Mouse (Mus musculus): ENCODE data around the gene Gm10570. TPM values are rescaled to one million over a fixed set of nuclear protein-coding genes. Genes with fewer than 3 reads are reported as not detected.

The Gm10570 gene
- polyA plus RNA-seq, 1 experiment = 0.90 TPM

DNA sequence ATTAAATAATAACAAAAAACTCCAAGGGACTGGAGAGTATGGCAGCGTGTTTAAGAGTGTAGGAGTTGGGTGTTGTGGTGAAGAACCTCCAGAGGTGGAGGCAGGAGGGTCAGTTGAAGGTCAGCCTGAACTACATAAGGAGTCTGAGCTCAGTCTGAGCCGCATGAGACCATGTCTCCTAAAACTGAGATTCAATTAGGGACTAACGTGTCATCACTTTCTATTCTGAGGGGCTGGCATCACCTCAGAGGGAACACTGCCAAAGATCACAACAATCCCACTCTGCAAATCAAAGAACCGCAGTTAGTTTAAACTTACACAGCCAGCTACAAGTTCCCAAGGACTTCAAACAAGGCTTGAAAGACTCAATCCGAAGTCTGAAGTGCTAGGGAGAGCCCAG is 15.1 kb upstream of the Gm10570 start:
- TF ChIP-seq CTCF (IDR thresholded peaks at IDR 0.05; ENCODE audit: extremely low read depth, insufficient read depth, low read length) (no peak), POLR2A (IDR thresholded peaks at IDR 0.05; ENCODE audit: extremely low read depth, insufficient read depth, low read length) (no peak)
- peaks cover 2% of the 10 kb centered on the region; the same call in 1 of the 2 replicates for H3K4me1 ChIP-seq (ENCODE audit: control insufficient read depth, insufficient read depth, low read length)
- H3K27ac ChIP-seq (ENCODE audit: insufficient read depth, low read length) = no peak overlapping the region
- H3K4me3 ChIP-seq (ENCODE audit: insufficient read depth, low read length) = no peak overlapping the region

GRCm38 (mm10) chr4:130323165-130323564 is 14.7 kb upstream of the Gm10570 start:
- Histone ChIP-seq H3K4me3 (ENCODE audit: insufficient read depth, low read length) (no peak overlapping the region), H3K27ac (ENCODE audit: insufficient read depth, low read length) (no peak overlapping the region), H3K4me1 (ENCODE audit: control insufficient read depth, insufficient read depth, low read length) (peaks cover 2% of the 10 kb centered on the region; the same call in 1 of the 2 replicates)
- no peak for TF ChIP-seq POLR2A (IDR thresholded peaks at IDR 0.05; ENCODE audit: extremely low read depth, insufficient read depth, low read length)
- TF ChIP-seq CTCF (IDR thresholded peaks at IDR 0.05; ENCODE audit: extremely low read depth, insufficient read depth, low read length) = no peak

- Histone ChIP-seq H3K4me1 (ENCODE audit: control insufficient read depth, insufficient read depth, low read length) (peaks cover 2% of the 10 kb centered on the region; the same call in 1 of the 2 replicates), H3K4me3 (ENCODE audit: insufficient read depth, low read length) (no peak overlapping the region), H3K27ac (ENCODE audit: insufficient read depth, low read length) (no peak overlapping the region)
- TF ChIP-seq POLR2A (IDR thresholded peaks at IDR 0.05; ENCODE audit: extremely low read depth, insufficient read depth, low read length) (no peak), CTCF (IDR thresholded peaks at IDR 0.05; ENCODE audit: extremely low read depth, insufficient read depth, low read length) (no peak)
These were observed 14.1 kb upstream of the Gm10570 start for GRCm38 (mm10) chr4:130322567-130322966.

DNA sequence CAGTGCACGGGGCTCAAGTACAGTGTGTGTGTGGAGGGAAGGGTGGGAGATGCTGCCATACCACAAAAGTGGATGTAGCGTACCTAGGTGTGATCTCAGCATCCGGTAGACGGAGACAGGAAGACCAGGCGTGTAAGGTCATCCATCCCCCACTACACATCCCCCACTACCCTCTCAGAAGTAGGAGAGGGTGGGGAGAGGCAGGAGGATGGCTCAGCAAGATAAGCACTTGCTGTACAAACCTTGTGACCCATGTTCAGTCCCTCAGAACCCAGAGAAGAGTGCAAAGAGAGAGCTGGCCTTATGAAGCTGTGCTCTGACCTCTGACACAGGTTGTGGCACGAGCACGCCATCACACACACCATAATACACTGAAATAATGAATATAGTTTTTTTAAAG is 13.2 kb upstream of the Gm10570 start:
- H3K4me1 ChIP-seq (ENCODE audit: control insufficient read depth, insufficient read depth, low read length) = peaks cover 2% of the 10 kb centered on the region; the same call in 1 of the 2 replicates
- TF ChIP-seq CTCF (IDR thresholded peaks at IDR 0.05; ENCODE audit: extremely low read depth, insufficient read depth, low read length) (no peak), POLR2A (IDR thresholded peaks at IDR 0.05; ENCODE audit: extremely low read depth, insufficient read depth, low read length) (no peak)
- H3K4me3 ChIP-seq (ENCODE audit: insufficient read depth, low read length) = no peak overlapping the region
- no peak overlapping the region for H3K27ac ChIP-seq (ENCODE audit: insufficient read depth, low read length)

GRCm38 (mm10) chr4:130319564-130319963 is 11.1 kb upstream of the Gm10570 start:
- no peak for TF ChIP-seq CTCF (IDR thresholded peaks at IDR 0.05; ENCODE audit: extremely low read depth, insufficient read depth, low read length)
- Histone ChIP-seq H3K4me3 (ENCODE audit: insufficient read depth, low read length) (no peak overlapping the region), H3K4me1 (ENCODE audit: control insufficient read depth, insufficient read depth, low read length) (peaks cover 2% of the 10 kb centered on the region; the same call in 1 of the 2 replicates), H3K27ac (ENCODE audit: insufficient read depth, low read length) (no peak overlapping the region)

- no peak overlapping the region for H3K27ac ChIP-seq (ENCODE audit: insufficient read depth, low read length)
- TF ChIP-seq POLR2A (IDR thresholded peaks at IDR 0.05; ENCODE audit: extremely low read depth, insufficient read depth, low read length) (no peak), CTCF (IDR thresholded peaks at IDR 0.05; ENCODE audit: extremely low read depth, insufficient read depth, low read length) (no peak)
- H3K4me3 ChIP-seq (ENCODE audit: insufficient read depth, low read length) = no peak overlapping the region
- H3K4me1 ChIP-seq (ENCODE audit: control insufficient read depth, insufficient read depth, low read length) = no peaks in the 10 kb centered on the region
These were observed 9.6 kb upstream of the Gm10570 start for GRCm38 (mm10) chr4:130318122-130318521.

GRCm38 (mm10) chr4:130316691-130317090 is 8.2 kb upstream of the Gm10570 start:
- H3K27ac ChIP-seq (ENCODE audit: insufficient read depth, low read length) = no peak overlapping the region
- no peak overlapping the region for H3K4me3 ChIP-seq (ENCODE audit: insufficient read depth, low read length)
- H3K4me1 ChIP-seq (ENCODE audit: control insufficient read depth, insufficient read depth, low read length) = no peaks in the 10 kb centered on the region
- TF ChIP-seq POLR2A (IDR thresholded peaks at IDR 0.05; ENCODE audit: extremely low read depth, insufficient read depth, low read length) (no peak), CTCF (IDR thresholded peaks at IDR 0.05; ENCODE audit: extremely low read depth, insufficient read depth, low read length) (no peak)

GRCm38 (mm10) chr4:130315771-130316527 is 7.5 kb upstream of the Gm10570 start:
- H3K27ac ChIP-seq (ENCODE audit: insufficient read depth, low read length) = no peak overlapping the region
- TF ChIP-seq POLR2A (IDR thresholded peaks at IDR 0.05; ENCODE audit: extremely low read depth, insufficient read depth, low read length) (no peak), CTCF (IDR thresholded peaks at IDR 0.05; ENCODE audit: extremely low read depth, insufficient read depth, low read length) (no peak)

DNA sequence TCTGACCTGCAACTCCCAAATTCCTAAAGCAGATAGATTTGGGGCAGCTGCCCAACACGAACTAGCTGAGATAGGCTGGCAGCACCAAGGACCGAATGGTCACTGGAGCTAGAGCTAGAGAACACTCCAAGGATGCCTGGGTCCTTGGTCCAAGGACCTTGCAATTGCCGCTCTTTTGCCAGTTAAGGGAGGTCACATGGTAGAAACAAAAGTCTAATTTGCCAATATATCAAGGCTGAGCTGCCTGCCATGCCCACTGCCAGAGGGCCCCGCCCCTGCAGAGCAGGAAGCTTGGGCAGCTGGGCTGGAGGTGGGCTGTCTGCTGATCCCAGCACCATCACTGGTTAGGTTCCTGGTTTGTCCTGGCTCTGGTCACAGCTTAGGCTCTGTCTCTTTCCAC is 5.1 kb upstream of the Gm10570 start:
- no peak overlapping the region for H3K4me3 ChIP-seq (ENCODE audit: insufficient read depth, low read length)
- no peak overlapping the region for H3K27ac ChIP-seq (ENCODE audit: insufficient read depth, low read length)
- TF ChIP-seq CTCF (IDR thresholded peaks at IDR 0.05; ENCODE audit: extremely low read depth, insufficient read depth, low read length) = no peak
- TF ChIP-seq POLR2A (IDR thresholded peaks at IDR 0.05; ENCODE audit: extremely low read depth, insufficient read depth, low read length) = no peak
- H3K4me1 ChIP-seq (ENCODE audit: control insufficient read depth, insufficient read depth, low read length) = no peaks in the 10 kb centered on the region

More at GRCm38 (mm10) chr4:130315771-130316527, 7.5 kb upstream of the Gm10570 start:
- Histone ChIP-seq H3K4me1 (ENCODE audit: control insufficient read depth, insufficient read depth, low read length) (no peaks in the 10 kb centered on the region), H3K4me3 (ENCODE audit: insufficient read depth, low read length) (no peak overlapping the region)

DNA sequence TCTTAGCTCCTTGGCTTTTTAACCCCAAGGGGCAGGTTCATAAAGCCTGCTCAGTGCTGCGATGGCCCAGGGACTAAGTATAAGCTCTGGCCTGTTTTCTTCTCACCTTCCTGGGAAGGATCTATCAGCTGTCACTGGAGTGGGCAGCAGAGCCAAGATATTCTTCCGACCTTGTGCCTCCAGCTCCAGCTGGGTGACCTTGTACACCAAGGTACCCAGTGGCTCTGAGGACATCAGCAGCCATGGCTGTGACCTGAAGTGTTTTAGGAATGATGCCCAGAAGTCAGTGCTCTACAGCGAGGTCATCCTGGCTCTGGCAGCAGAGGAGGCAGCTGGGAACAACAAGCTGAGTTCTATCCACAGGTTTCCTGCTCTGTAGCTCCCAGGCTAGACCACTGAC is 4.1 kb upstream of the Gm10570 start:
- no peak overlapping the region for H3K27ac ChIP-seq (ENCODE audit: insufficient read depth, low read length)
- no peak overlapping the region for H3K4me3 ChIP-seq (ENCODE audit: insufficient read depth, low read length)
- H3K4me1 ChIP-seq (ENCODE audit: control insufficient read depth, insufficient read depth, low read length) = no peaks in the 10 kb centered on the region
- TF ChIP-seq CTCF (IDR thresholded peaks at IDR 0.05; ENCODE audit: extremely low read depth, insufficient read depth, low read length) (no peak), POLR2A (IDR thresholded peaks at IDR 0.05; ENCODE audit: extremely low read depth, insufficient read depth, low read length) (no peak)
